Mouse (Mus musculus): ENCODE measurements around the gene Arhgef10l. TPM values are rescaled to one million over a fixed set of nuclear protein-coding genes. Genes with fewer than 3 reads are reported as not detected.

The Arhgef10l gene
- polyA plus RNA-seq, 1 experiment from 2014 or later = 16.6 TPM

DNA sequence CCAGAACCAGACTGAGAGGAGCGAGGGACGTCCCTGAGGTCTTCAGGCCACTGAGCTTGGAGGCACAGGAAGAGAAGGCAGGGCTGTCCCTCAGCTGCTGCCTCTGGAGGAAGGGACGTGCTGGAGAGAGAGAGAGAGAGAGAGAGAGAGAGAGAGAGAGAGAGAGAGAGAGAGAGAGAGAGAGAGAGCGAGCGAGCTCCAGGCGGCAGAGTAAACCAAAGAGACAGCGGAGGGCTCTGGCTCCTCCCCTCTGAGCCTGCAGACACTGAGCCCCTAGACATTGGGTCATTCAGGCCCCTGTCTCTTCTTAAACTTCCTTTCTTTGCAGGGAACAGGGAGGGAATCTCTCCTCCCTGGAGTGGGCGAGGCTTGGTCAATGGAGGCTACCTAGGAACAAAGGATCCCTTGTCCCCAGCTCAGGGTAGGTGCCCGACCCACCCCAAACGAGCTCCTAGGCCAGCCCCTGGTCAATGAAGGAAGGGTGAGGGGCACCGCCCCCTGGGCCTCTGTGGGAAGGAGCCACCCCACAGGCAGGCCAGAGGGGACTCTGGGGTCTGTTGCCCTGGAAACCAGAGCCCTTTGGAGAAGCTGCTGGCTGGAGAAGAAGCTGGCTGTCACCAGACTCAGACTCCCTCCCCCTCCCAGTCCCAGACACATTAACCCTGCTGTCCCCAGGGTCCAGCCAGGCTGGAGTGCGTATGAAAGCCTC is 41.2 kb downstream of the Arhgef10l start:
- no peaks in the 10 kb centered on the region for H3K9me3 ChIP-seq
- no peaks in the 10 kb centered on the region for H3K36me3 ChIP-seq
- H3K4me3 ChIP-seq = peak overlapping the region; percentile 24
- H3K9ac ChIP-seq = peak overlapping the region; percentile 2; the same call in 1 of the 2 replicates
- peaks cover 54% of the 10 kb centered on the region for H3K4me1 ChIP-seq
- H3K27ac ChIP-seq = peak overlapping the region; percentile 96
- H3K4me2 ChIP-seq = peak overlapping the region; percentile 49
- peak; percentile 89 for ATAC-seq (ENCODE audit: borderline replicate concordance, extremely low read depth, low FRiP score, low TSS enrichment)
- H3K27me3 ChIP-seq = no peaks in the 10 kb centered on the region
- 7% methylated on average over 9 of the region's 12 CpGs for WGBS

GRCm38 (mm10) chr4:140624087-140624467 is 41.7 kb downstream of the Arhgef10l start:
- H3K4me1 ChIP-seq = peaks cover 48% of the 10 kb centered on the region
- no peak overlapping the region for H3K4me3 ChIP-seq
- no peaks in the 10 kb centered on the region for H3K36me3 ChIP-seq
- H3K9me3 ChIP-seq = no peaks in the 10 kb centered on the region
- no peak for ATAC-seq (ENCODE audit: borderline replicate concordance, extremely low read depth, low FRiP score, low TSS enrichment)
- H3K27ac ChIP-seq = peak overlapping the region; percentile 96
- no peaks in the 10 kb centered on the region for H3K27me3 ChIP-seq
- WGBS = 5% methylated on average over 10 of the region's 10 CpGs
- peak overlapping the region; percentile 49 for H3K4me2 ChIP-seq
- H3K9ac ChIP-seq = peak overlapping the region; percentile 2; the same call in 1 of the 2 replicates

GRCm38 (mm10) chr4:140622819-140623218 is 43.0 kb downstream of the Arhgef10l start:
- H3K4me2 ChIP-seq = no peak overlapping the region
- H3K9ac ChIP-seq = no peak overlapping the region
- 0 out of 2 replicates have a peak, but pooled peaks have one; percentile 3 for ATAC-seq (ENCODE audit: borderline replicate concordance, extremely low read depth, low FRiP score, low TSS enrichment)
- WGBS = 14% methylated on average over 4 of the region's 4 CpGs
- no peaks in the 10 kb centered on the region for H3K36me3 ChIP-seq
- no peaks in the 10 kb centered on the region for H3K27me3 ChIP-seq
- peak overlapping the region; percentile 96 for H3K27ac ChIP-seq
- H3K9me3 ChIP-seq = no peaks in the 10 kb centered on the region
- peaks cover 49% of the 10 kb centered on the region for H3K4me1 ChIP-seq
- H3K4me3 ChIP-seq = no peak overlapping the region

DNA sequence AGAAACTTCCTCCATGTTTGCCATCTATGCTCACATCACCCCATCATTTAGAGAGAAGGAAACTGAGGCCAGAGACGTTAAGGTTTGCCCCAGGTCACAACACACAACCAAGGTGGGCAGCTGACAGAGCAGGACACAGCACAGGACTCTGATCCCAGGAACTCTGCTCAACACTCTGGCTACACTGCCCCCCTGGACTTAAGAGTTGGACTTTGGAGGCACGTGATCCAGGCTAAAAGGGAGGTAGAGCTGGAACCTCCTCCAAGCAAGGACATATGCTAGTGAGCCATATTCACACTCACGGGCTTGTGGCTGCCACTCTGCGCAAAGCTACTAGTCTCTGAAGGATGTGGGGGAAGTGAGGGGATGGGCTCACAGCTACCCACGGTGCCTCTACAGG is 45.3 kb downstream of the Arhgef10l start:
- H3K4me2 ChIP-seq = no peak overlapping the region
- H3K4me1 ChIP-seq = peaks cover 63% of the 10 kb centered on the region
- H3K27me3 ChIP-seq = no peaks in the 10 kb centered on the region
- H3K4me3 ChIP-seq = no peak overlapping the region
- no peak overlapping the region for H3K27ac ChIP-seq
- H3K9ac ChIP-seq = 0 out of 2 replicates have a peak overlapping the region, but pooled peaks have one; percentile 2
- ATAC-seq (ENCODE audit: borderline replicate concordance, extremely low read depth, low FRiP score, low TSS enrichment) = no peak
- no peaks in the 10 kb centered on the region for H3K9me3 ChIP-seq
- H3K36me3 ChIP-seq = no peaks in the 10 kb centered on the region
- 60% methylated on average over 5 of the region's 5 CpGs for WGBS

DNA sequence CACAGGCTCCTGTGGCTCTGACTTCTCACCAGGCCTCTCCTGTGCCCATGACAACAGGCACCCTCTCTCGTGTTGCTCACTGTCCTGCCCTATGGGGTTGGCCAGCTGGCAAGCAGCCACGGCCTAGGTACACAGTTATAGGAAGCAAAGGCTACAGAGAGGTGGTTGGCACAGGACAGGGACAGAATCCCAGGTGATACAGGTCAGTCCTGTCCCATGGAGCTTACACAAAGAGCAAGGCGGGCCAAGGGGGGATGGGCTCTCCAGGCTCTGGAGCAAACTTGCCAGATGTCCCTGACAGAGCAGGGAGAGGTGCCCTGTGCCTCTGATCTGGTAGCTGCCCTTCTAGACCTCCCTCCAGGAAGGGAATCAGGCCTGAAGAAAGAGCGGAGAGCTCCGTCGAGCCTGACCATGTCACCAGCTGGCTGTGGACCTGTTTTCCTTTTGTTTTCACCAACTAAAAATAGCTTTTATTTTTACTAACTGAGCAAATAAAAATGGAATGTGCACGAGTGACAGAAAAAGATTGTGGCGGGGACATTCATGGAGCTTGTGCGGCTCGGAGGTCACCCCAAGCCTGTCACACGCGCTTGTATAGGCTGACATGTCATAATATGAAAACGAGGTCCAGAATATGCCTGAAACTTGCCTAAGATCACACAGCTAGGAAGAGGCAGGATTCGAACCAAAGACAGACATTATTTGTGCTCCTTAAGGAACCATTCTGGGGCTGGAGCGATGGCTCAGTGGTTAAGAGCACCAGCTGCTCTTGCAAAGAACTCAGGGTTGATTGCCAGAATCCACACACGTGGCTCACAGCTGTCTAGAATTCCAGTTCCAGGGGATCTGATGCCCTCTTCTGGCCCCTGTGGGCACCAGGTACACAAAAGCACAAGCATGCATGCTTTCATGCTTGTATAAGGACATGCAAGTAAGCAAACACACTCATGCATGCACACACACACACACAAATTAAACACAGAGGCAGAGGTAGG is 48.1 kb downstream of the Arhgef10l start:
- H3K9ac ChIP-seq = no peak overlapping the region
- no peaks in the 10 kb centered on the region for H3K27me3 ChIP-seq
- peaks cover 38% of the 10 kb centered on the region for H3K4me1 ChIP-seq
- ATAC-seq (ENCODE audit: borderline replicate concordance, extremely low read depth, low FRiP score, low TSS enrichment) = peak; percentile 53
- no peaks in the 10 kb centered on the region for H3K9me3 ChIP-seq
- WGBS = 49% methylated on average over 16 of the region's 16 CpGs
- H3K4me2 ChIP-seq = no peak overlapping the region
- H3K27ac ChIP-seq = peak overlapping the region; percentile 68
- H3K4me3 ChIP-seq = no peak overlapping the region
- 0 out of 2 replicates have a peak, but pooled peaks cover 4% of the 10 kb centered on the region for H3K36me3 ChIP-seq

DNA sequence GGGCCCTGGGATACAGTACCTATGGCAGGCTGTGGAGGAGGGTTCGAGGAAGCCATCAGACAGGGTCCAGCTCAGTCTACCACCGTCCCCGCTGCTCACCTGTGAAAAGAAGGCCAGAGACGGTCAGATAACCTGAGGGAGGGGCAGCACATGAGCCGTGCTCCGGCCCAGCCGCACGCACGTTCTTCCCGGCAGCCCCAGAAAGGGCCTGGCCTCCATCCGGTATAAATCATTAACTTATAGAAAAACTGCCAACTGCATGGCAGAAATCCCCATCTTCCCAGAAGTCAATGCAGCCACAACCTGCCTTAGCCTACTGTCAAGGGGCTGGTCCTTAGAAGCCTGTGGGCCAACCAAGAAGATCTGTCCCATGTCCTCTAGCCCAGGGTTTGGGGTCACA is 48.9 kb downstream of the Arhgef10l start:
- Histone ChIP-seq H3K27me3 (no peaks in the 10 kb centered on the region), H3K4me1 (peaks cover 35% of the 10 kb centered on the region), H3K4me2 (no peak overlapping the region), H3K36me3 (0 out of 2 replicates have a peak, but pooled peaks cover 4% of the 10 kb centered on the region), H3K9me3 (no peaks in the 10 kb centered on the region), H3K27ac (peak overlapping the region; percentile 68), H3K9ac (no peak overlapping the region), H3K4me3 (no peak overlapping the region)
- peak; percentile 9; the same call in 1 of the 2 replicates for ATAC-seq (ENCODE audit: borderline replicate concordance, extremely low read depth, low FRiP score, low TSS enrichment)
- 58% methylated on average over 11 of the region's 11 CpGs for WGBS

DNA sequence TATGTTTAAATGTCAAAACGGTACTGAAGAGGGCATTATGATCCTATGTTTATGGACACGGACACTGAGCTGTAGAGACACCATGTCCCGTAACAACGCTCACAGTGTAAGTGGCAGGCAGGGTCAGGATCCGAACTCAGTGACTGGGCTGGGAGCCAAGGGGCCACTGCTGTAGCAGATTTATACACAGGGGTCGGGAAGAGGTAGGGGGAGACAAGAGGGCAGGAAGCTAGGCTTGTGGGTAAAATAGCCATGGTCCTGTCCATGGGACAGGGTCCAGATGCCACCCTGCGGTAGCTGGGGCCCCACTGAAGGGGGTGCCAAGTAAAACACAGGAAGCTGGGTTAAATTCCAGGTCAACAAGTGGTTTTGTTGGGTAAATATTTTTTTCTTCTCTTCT is 49.6 kb downstream of the Arhgef10l start:
- H3K4me1 ChIP-seq = peaks cover 42% of the 10 kb centered on the region
- ATAC-seq (ENCODE audit: borderline replicate concordance, extremely low read depth, low FRiP score, low TSS enrichment) = no peak
- 0 out of 2 replicates have a peak overlapping the region, but pooled peaks have one; percentile 68 for H3K27ac ChIP-seq
- no peaks in the 10 kb centered on the region for H3K27me3 ChIP-seq
- no peak overlapping the region for H3K4me2 ChIP-seq
- no peak overlapping the region for H3K4me3 ChIP-seq
- 0 out of 2 replicates have a peak, but pooled peaks cover 4% of the 10 kb centered on the region for H3K36me3 ChIP-seq
- WGBS = 40% methylated on average over 7 of the region's 7 CpGs
- no peaks in the 10 kb centered on the region for H3K9me3 ChIP-seq
- H3K9ac ChIP-seq = no peak overlapping the region

DNA sequence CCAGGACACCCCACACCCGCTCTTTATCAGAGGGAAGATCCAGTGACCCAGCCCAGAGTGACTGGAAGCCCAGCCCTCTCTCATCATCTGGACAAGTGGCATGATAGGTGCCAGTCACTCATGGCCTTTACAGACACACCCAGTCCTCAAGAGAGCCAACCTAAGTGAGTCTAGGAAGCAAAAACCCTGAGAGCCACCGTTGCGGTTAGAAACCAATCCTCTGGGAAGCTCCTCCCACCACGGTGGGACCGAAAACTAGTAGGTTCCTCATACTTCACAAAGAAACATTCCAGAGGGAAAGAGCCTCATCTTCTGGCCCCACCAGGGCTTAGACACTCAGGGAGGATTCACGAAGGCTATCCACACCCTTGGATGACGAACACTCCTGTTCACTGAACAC is 50.0 kb downstream of the Arhgef10l start:
- Histone ChIP-seq H3K4me1 (peaks cover 46% of the 10 kb centered on the region), H3K4me3 (no peak overlapping the region), H3K9me3 (no peaks in the 10 kb centered on the region), H3K36me3 (0 out of 2 replicates have a peak, but pooled peaks cover 4% of the 10 kb centered on the region), H3K27me3 (no peaks in the 10 kb centered on the region), H3K4me2 (no peak overlapping the region), H3K9ac (no peak overlapping the region), H3K27ac (no peak overlapping the region)
- ATAC-seq (ENCODE audit: borderline replicate concordance, extremely low read depth, low FRiP score, low TSS enrichment) = no peak
- 56% methylated on average over 7 of the region's 7 CpGs for WGBS

DNA sequence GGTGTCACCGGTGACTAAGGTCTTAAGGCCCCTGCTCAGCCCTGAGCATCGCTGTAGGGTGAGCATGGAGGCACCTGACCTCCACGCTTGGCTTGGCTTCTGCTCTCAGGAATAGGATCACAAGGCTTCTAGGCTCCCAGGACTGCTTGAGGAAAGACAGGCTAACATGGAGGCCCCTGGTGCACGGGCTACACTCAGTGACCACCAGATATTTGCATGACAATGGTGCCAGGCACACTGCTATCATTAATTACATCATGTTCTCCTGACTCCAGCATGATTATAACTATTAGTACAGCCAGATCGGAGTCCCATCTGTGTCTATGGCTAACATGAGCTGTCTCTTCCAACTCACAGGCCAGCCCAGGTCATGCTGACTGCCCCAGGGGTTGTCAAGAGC is 51.3 kb downstream of the Arhgef10l start:
- Histone ChIP-seq H3K36me3 (peaks cover 6% of the 10 kb centered on the region; the same call in 1 of the 2 replicates), H3K9ac (no peak overlapping the region), H3K4me3 (no peak overlapping the region), H3K27ac (no peak overlapping the region), H3K4me2 (no peak overlapping the region), H3K27me3 (no peaks in the 10 kb centered on the region), H3K9me3 (no peaks in the 10 kb centered on the region), H3K4me1 (peaks cover 53% of the 10 kb centered on the region)
- WGBS = 92% methylated on average over 5 of the region's 5 CpGs
- ATAC-seq (ENCODE audit: borderline replicate concordance, extremely low read depth, low FRiP score, low TSS enrichment) = no peak

DNA sequence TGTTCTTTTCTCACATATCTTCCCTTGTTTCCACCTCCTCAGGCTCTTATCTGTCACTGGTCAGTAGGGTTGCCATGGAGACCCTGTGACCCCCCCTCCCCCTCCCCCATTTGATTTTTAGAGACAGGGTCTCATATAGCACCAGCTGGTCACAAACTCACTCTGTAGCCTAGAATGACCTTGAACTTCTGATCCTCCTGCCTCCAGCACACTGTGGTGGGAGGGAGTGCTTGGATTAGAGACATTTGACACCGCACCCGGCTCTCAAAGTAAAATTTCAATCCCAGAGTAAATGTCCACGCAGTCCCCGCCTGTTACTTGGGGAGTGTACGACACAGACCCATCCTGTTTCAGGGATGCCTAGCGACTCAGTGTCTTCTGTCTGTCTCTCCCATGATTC is 51.7 kb downstream of the Arhgef10l start:
- Histone ChIP-seq H3K36me3 (peaks cover 7% of the 10 kb centered on the region; the same call in 1 of the 2 replicates), H3K27ac (no peak overlapping the region), H3K4me2 (no peak overlapping the region), H3K4me3 (no peak overlapping the region), H3K9ac (no peak overlapping the region), H3K27me3 (no peaks in the 10 kb centered on the region), H3K4me1 (peaks cover 53% of the 10 kb centered on the region), H3K9me3 (no peaks in the 10 kb centered on the region)
- ATAC-seq (ENCODE audit: borderline replicate concordance, extremely low read depth, low FRiP score, low TSS enrichment) = no peak
- WGBS = 85% methylated on average over 6 of the region's 6 CpGs

GRCm38 (mm10) chr4:140610841-140611609 is 54.8 kb downstream of the Arhgef10l start:
- H3K36me3 ChIP-seq = peaks cover 10% of the 10 kb centered on the region; the same call in 1 of the 2 replicates
- no peak overlapping the region for H3K4me2 ChIP-seq
- no peaks in the 10 kb centered on the region for H3K27me3 ChIP-seq
- peaks cover 28% of the 10 kb centered on the region for H3K4me1 ChIP-seq
- no peaks in the 10 kb centered on the region for H3K9me3 ChIP-seq
- 19% methylated on average over 12 of the region's 12 CpGs for WGBS
- 0 out of 2 replicates have a peak overlapping the region, but pooled peaks have one; percentile 24 for H3K9ac ChIP-seq
- H3K4me3 ChIP-seq = no peak overlapping the region
- peak; percentile 43; the same call in 1 of the 2 replicates for ATAC-seq (ENCODE audit: borderline replicate concordance, extremely low read depth, low FRiP score, low TSS enrichment)
- H3K27ac ChIP-seq = peak overlapping the region; percentile 87

Data from lung, embryonic 15.5 days (tissue).